Mouse (Mus musculus) layer of hippocampus, adult 11-12 months (tissue): ENCODE measurements at regions not wholly inside any gene's neighbourhood (a gene's known extent, or its start where the extent isn't known, plus 50 kb on each side); places are given as distances from the start of the nearest gene placed in this dataset.

Source experiments
- DNase-seq: peaks from one replicate; pipeline ENCODE4 v3.0.0; 2022; ENCODE audit warnings: low spot score

GRCm38 (mm10) chr5:54741440-54741839 is 743.1 kb downstream of the Stim2 start:
- no peak for DNase-seq

GRCm38 (mm10) chr5:54746973-54747372 is 748.7 kb downstream of the Stim2 start:
- DNase-seq, result no peak

- no peak for DNase-seq
These were observed 755.1 kb downstream of the Stim2 start for GRCm38 (mm10) chr5:54753372-54753771.

- no peak for DNase-seq
These were observed 761.4 kb downstream of the Stim2 start for GRCm38 (mm10) chr5:54759657-54760056.

- DNase-seq, result no peak
These were observed 764.7 kb downstream of the Stim2 start for GRCm38 (mm10) chr5:54763019-54763418.

- peak; percentile 71 for DNase-seq
These were observed 798.7 kb downstream of the Stim2 start for GRCm38 (mm10) chr5:54796953-54797450.

GRCm38 (mm10) chr5:54827076-54827475 is 828.8 kb downstream of the Stim2 start:
- DNase-seq, result no peak
